Mouse (Mus musculus) MEL (cell line): Measurements from ENCODE around the gene Lce3a. TPM values are rescaled to one million over a fixed set of nuclear protein-coding genes. Genes with fewer than 3 reads are reported as not detected.

Experiments used
- DNase-seq: peaks from one replicate; pipeline ENCODE4 v3.0.0; 2011; ENCODE audit warnings: low read depth, low spot score
- H3K27ac ChIP-seq: 2 replicates; pipeline ENCODE4 v1.5.1; 2012; ENCODE audit warnings: low read depth, mild to moderate bottlenecking, control low read depth, low read length, moderate library complexity; ENCODE audit not compliant: control insufficient read depth
- H3K27me3 ChIP-seq, 2 experiments: fragments of 150-350 bp in 1 of 2; sonication (generic) in 1 of 2; 2 replicates each; pipeline ENCODE4 v1.6.1; 2012; ENCODE audit warnings: low read length in 2 of 2, mild to moderate bottlenecking in 2 of 2, improper control_type of control experiment in 1 of 2, moderate library complexity in 1 of 2; ENCODE audit not compliant: insufficient read depth in 2 of 2, control insufficient read depth in 1 of 2
- H3K36me3 ChIP-seq, 2 experiments: 2 replicates each; pipeline ENCODE4 v1.6.1; 2012 to 2014; ENCODE audit warnings: low read length in 2 of 2, improper control_type of control experiment in 1 of 2, inconsistent platforms in 1 of 2, mild to moderate bottlenecking in 1 of 2; ENCODE audit not compliant: insufficient read depth in 2 of 2, control insufficient read depth in 1 of 2
- H3K4me1 ChIP-seq, 2 experiments: fragments of 150-350 bp in 1 of 2; sonication (generic) in 1 of 2; 2 replicates each; pipeline ENCODE4 v1.6.1; 2012; ENCODE audit warnings: low read length in 2 of 2, improper control_type of control experiment in 1 of 2, mild to moderate bottlenecking in 1 of 2; ENCODE audit not compliant: insufficient read depth in 2 of 2, control insufficient read depth in 1 of 2
- H3K4me3 ChIP-seq, 2 experiments: fragments of 150-350 bp in 1 of 2; sonication (generic) in 1 of 2; 2 replicates each; pipeline ENCODE4 v1.5.1; 2012; ENCODE audit warnings: low read depth in 2 of 2, low read length in 2 of 2, mild to moderate bottlenecking in 2 of 2, moderate library complexity in 2 of 2, control low read depth in 1 of 2, improper control_type of control experiment in 1 of 2; ENCODE audit not compliant: control insufficient read depth in 1 of 2, insufficient read depth in 1 of 2
- H3K79me2 ChIP-seq: 2 replicates; pipeline ENCODE4 v1.6.1; 2012; ENCODE audit warnings: mild to moderate bottlenecking, low read length, moderate library complexity; ENCODE audit not compliant: control insufficient read depth, poor library complexity, insufficient read depth
- H3K9ac ChIP-seq: 2 replicates; pipeline ENCODE4 v1.6.1; 2012; ENCODE audit warnings: low read depth, mild to moderate bottlenecking, control low read depth, low read length, moderate library complexity; ENCODE audit not compliant: control insufficient read depth, poor library complexity, severe bottlenecking
- H3K9me3 ChIP-seq: fragments of 150-350 bp; sonication (generic); replicated peaks from 2 replicates; pipeline ENCODE4 v1.6.1; 2012; ENCODE audit warnings: mild to moderate bottlenecking, low read length, improper control_type of control experiment, moderate library complexity; ENCODE audit not compliant: insufficient read depth
- BHLHE40 ChIP-seq: IDR thresholded peaks from 2 replicates; pipeline ENCODE4 v1.6.1; 2012; ENCODE audit warnings: low read depth, mild to moderate bottlenecking, inconsistent platforms, low read length, improper control_type of control experiment, borderline replicate concordance
- CHD1 ChIP-seq: IDR thresholded peaks from 2 replicates; pipeline ENCODE4 v1.6.1; 2012; ENCODE audit warnings: low read depth, mild to moderate bottlenecking, inconsistent platforms, low read length, improper control_type of control experiment
- CHD2 ChIP-seq: IDR thresholded peaks from 2 replicates; pipeline ENCODE4 v1.6.1; 2011; ENCODE audit warnings: low read length, improper control_type of control experiment
- E2F4 ChIP-seq: IDR thresholded peaks from 2 replicates; pipeline ENCODE4 v1.6.1; 2011; ENCODE audit warnings: low read depth, low read length, improper control_type of control experiment, borderline replicate concordance
- ELF1 ChIP-seq: IDR thresholded peaks from 2 replicates; pipeline ENCODE4 v1.6.1; 2014; ENCODE audit warnings: low read depth, mild to moderate bottlenecking, inconsistent platforms, low read length, improper control_type of control experiment, moderate library complexity
- ETS1 ChIP-seq: IDR thresholded peaks from 2 replicates; pipeline ENCODE4 v1.6.1; 2012; ENCODE audit warnings: low read depth, mild to moderate bottlenecking, inconsistent platforms, low read length, improper control_type of control experiment, moderate library complexity
- GABPA ChIP-seq: IDR thresholded peaks from 2 replicates; pipeline ENCODE4 v1.6.1; 2012; ENCODE audit warnings: low read depth, mild to moderate bottlenecking, inconsistent platforms, low read length, improper control_type of control experiment, moderate library complexity
- GATA1 ChIP-seq: IDR thresholded peaks from 2 replicates; pipeline ENCODE4 v1.6.1; 2011; ENCODE audit warnings: low read depth, low read length, improper control_type of control experiment
- MXI1 ChIP-seq: IDR thresholded peaks from 2 replicates; pipeline ENCODE4 v1.6.1; 2011; ENCODE audit warnings: mild to moderate bottlenecking, low read depth, low read length, improper control_type of control experiment
- MYB ChIP-seq: IDR thresholded peaks from 2 replicates; pipeline ENCODE4 v1.6.1; 2011; ENCODE audit warnings: mild to moderate bottlenecking, low read depth, low read length, improper control_type of control experiment
- POLR2A ChIP-seq, 2 experiments: IDR thresholded peaks; 2 replicates each; pipeline ENCODE4 v1.6.1; 2011 to 2012; ENCODE audit warnings: low read length in 2 of 2, mild to moderate bottlenecking in 2 of 2, control low read depth in 1 of 2, improper control_type of control experiment in 1 of 2, low read depth in 1 of 2, moderate library complexity in 1 of 2; ENCODE audit not compliant: control insufficient read depth in 1 of 2, insufficient read depth in 1 of 2, poor library complexity in 1 of 2
- POLR2AphosphoS2 ChIP-seq: IDR thresholded peaks from 2 replicates; pipeline ENCODE4 v1.6.1; 2011; ENCODE audit warnings: low read length, improper control_type of control experiment
- POLR2AphosphoS5 ChIP-seq: IDR thresholded peaks from 2 replicates; pipeline ENCODE4 v1.6.1; 2012; ENCODE audit warnings: low read depth, borderline replicate concordance, mild to moderate bottlenecking, inconsistent platforms, low read length, moderate library complexity, mixed read lengths
- RCOR1 ChIP-seq: IDR thresholded peaks from 2 replicates; pipeline ENCODE4 v1.6.1; 2012; ENCODE audit warnings: low read depth, mild to moderate bottlenecking, inconsistent platforms, low read length, improper control_type of control experiment
- SIN3A ChIP-seq: IDR thresholded peaks from 2 replicates; pipeline ENCODE4 v1.6.1; 2012; ENCODE audit warnings: low read length, improper control_type of control experiment, inconsistent platforms
- TAL1 ChIP-seq: IDR thresholded peaks from 2 replicates; pipeline ENCODE4 v1.6.1; 2012; ENCODE audit warnings: mild to moderate bottlenecking, inconsistent platforms, low read length, moderate library complexity, mixed read lengths
- TBP ChIP-seq: IDR thresholded peaks from 2 replicates; pipeline ENCODE4 v1.8.0; 2011; ENCODE audit warnings: low read depth, low read length, improper control_type of control experiment
- USF1 ChIP-seq: IDR thresholded peaks from 2 replicates; pipeline ENCODE4 v1.6.1; 2014; ENCODE audit warnings: low read depth, mild to moderate bottlenecking, inconsistent platforms, low read length, improper control_type of control experiment, moderate library complexity
- USF2 ChIP-seq, 2 experiments: IDR thresholded peaks; 2 replicates each; pipeline ENCODE4 v1.6.1; 2011 to 2012; ENCODE audit warnings: improper control_type of control experiment in 2 of 2, low read length in 2 of 2, borderline replicate concordance in 1 of 2, inconsistent platforms in 1 of 2, low read depth in 1 of 2, mild to moderate bottlenecking in 1 of 2; ENCODE audit not compliant: insufficient read depth in 1 of 2
- ZMIZ1 ChIP-seq: IDR thresholded peaks from 2 replicates; pipeline ENCODE4 v1.6.1; 2012; ENCODE audit warnings: low read depth, mild to moderate bottlenecking, inconsistent platforms, low read length, improper control_type of control experiment, moderate library complexity
- ZNF384 ChIP-seq: IDR thresholded peaks from 2 replicates; pipeline ENCODE4 v1.6.1; 2012; ENCODE audit warnings: low read depth, mild to moderate bottlenecking, inconsistent platforms, low read length, improper control_type of control experiment
- polyA plus RNA-seq, 2 experiments: library from polyadenylated mRNA; stranded (reverse) in 1 of 2; unstranded in 1 of 2; fragments of >175 nt in 1 of 2; fragments of >200 nt in 1 of 2; gene quantifications; 2 replicates each; pipeline versions ENCODE4 v1.2.1 to v1.2.4; 2012; ENCODE audit warnings: low replicate concordance in 2 of 2, low read depth in 1 of 2; ENCODE audit not compliant: insufficient read length in 2 of 2, insufficient read depth in 1 of 2, missing spikeins in 1 of 2
- total RNA-seq: library from RNA; depleted of rRNA; stranded (reverse); fragments of 300-350 nt; gene quantifications from 2 replicates; pipeline ENCODE4 v1.2.3, GENCODE M21; 2012

Gene Lce3a
- total and polyA plus RNA-seq, 3 experiments, result not detected

- Histone ChIP-seq H3K79me2 (no peaks in the 10 kb centered on the region), H3K36me3 (no peaks in the 10 kb centered on the region)
- no peak for TF ChIP-seq ELF1
Measured at GRCm38 (mm10) chr3:92957090-92957489, 31.1 kb upstream of the Lce3a start, which contains the start of gene Lce3d. Gene Lce3d, plus strand, starts transcription at chr3:92957390.

DNA sequence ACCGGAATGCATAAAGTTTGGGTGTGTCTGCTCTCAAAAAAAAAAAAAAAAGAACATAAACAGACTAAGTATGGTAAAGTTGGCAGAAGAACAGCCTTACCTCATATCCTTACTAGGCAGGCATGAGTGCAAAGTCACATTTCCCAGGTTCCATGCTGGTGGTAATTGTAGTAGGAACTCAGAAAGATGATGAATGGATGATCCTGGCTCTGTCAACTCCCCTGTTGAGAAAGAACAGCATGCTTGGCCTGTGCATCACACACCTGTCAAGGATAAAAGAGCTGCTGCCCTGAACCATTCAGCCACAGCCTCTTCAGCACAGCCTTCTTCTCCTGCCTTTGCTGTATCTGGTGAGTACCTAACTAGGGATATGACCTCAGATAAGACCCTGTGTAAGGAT is 18.2 kb upstream of the Lce3a start, which contains the start of gene Lce3c:
TSS of gene Lce3c (plus strand) at position 301 of the 400 bp plus-strand sequence.
- Histone ChIP-seq H3K36me3 (no peaks in the 10 kb centered on the region), H3K4me1 (no peaks in the 10 kb centered on the region), H3K4me3 (no peak within 1 kb of the TSS), H3K79me2 (no peaks in the 10 kb centered on the region), H3K27ac (no peak within 1 kb of the TSS), H3K9ac (no peak within 1 kb of the TSS)
- DNase-seq, result no peak
- TF ChIP-seq TAL1 (0 out of 2 replicates have a peak, but pooled peaks have one; percentile 3), TBP (no peak), POLR2AphosphoS2 (no peak), ELF1 (no peak), USF2 (IDR thresholded peaks at IDR 0.05; ENCODE audit: borderline replicate concordance in 1 of 2, insufficient read depth in 1 of 2, low read depth in 1 of 2, low read length in 2 of 2) (no peak)
- TF ChIP-seq, all 39 proteins: peak for 1
- Histone ChIP-seq H3K27me3 (no peaks in the 10 kb centered on the region), H3K9me3 (no peaks in the 10 kb centered on the region)

More at GRCm38 (mm10) chr3:92957090-92957489, 31.1 kb upstream of the Lce3a start, which contains the start of gene Lce3d:
- Histone ChIP-seq H3K4me1 (no peaks in the 10 kb centered on the region), H3K27ac (no peak within 1 kb of the TSS), H3K4me3 (no peak within 1 kb of the TSS), H3K9ac (no peak within 1 kb of the TSS), H3K9me3 (no peaks in the 10 kb centered on the region), H3K27me3 (no peaks in the 10 kb centered on the region)
- no peak for DNase-seq

DNA sequence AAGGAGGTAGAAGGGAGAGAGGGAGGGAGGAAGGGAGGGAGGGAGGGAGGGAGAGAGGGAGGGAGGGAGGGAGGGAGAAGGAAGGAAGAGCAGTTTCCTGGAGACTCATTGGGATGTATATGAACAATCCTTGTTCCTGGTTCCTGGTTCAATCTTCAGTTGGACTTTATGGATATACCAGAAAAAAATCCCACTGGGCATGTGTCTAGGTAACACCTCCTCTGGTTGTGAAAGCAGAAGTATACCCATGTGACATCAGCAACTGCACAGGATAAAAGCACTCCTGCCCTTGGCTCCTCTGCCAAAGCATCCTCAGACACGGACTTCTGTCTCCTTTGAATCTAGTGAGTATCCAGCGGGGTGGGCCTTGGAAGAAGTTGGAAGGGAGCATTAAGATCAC is 6.6 kb upstream of the Lce3a start, which contains the start of gene Lce3b:
TSS of gene Lce3b (plus strand) at position 301 of the 400 bp plus-strand sequence.
- Histone ChIP-seq H3K9ac (no peak within 1 kb of the TSS), H3K27me3 (no peaks in the 10 kb centered on the region), H3K4me1 (no peaks in the 10 kb centered on the region), H3K9me3 (no peaks in the 10 kb centered on the region), H3K4me3 (no peak within 1 kb of the TSS), H3K27ac (no peak within 1 kb of the TSS), H3K36me3 (no peaks in the 10 kb centered on the region), H3K79me2 (no peaks in the 10 kb centered on the region)
- TF ChIP-seq BHLHE40 (no peak), MYB (no peak), MXI1 (no peak), ETS1 (no peak), SIN3A (no peak), E2F4 (no peak), USF2 (IDR thresholded peaks at IDR 0.05; ENCODE audit: borderline replicate concordance in 1 of 2, insufficient read depth in 1 of 2, low read depth in 1 of 2, low read length in 2 of 2) (no peak), ZMIZ1 (no peak), CHD1 (no peak), ZNF384 (no peak), CHD2 (no peak), GATA1 (no peak), POLR2A (IDR thresholded peaks at IDR 0.05; ENCODE audit: control insufficient read depth in 1 of 2, insufficient read depth in 1 of 2, low read depth in 1 of 2, low read length in 2 of 2, poor library complexity in 1 of 2) (no peak), USF1 (no peak), POLR2AphosphoS5 (no peak), TAL1 (no peak), RCOR1 (no peak), GABPA (no peak)
- no peak for DNase-seq
